Mouse (Mus musculus) 416B (cell line): ENCODE measurements at regions not wholly inside any gene's neighbourhood (a gene's known extent, or its start where the extent isn't known, plus 50 kb on each side); places are given as distances from the start of the nearest gene placed in this dataset.
A peak's percentile ranks its signal among the peaks of the same experiment; 100 is the strongest.

Source experiments
- DNase-seq: peaks from one replicate; pipeline ENCODE4 v3.0.0; 2011; ENCODE audit warnings: low read depth

DNA sequence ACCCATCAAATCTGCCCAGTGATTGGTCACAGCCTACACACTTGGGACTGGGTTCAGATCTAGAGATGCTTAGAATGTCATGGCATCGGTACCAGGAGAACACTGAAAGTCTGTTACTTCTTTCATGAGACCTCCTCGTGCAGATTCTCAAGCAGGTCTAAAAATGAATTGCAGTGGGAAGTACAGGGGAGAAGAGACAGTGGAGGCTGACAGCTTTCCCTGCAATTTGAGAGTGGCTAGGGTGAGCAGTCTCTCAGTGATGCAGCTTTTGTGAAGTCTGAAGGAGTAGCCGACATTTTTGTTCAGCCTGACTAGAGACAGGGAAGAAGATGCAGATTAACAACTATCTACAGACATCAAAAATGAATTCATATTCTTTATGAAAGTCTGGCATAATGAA, 112.5 kb downstream of the Fam198b start:
- no peak for DNase-seq

DNA sequence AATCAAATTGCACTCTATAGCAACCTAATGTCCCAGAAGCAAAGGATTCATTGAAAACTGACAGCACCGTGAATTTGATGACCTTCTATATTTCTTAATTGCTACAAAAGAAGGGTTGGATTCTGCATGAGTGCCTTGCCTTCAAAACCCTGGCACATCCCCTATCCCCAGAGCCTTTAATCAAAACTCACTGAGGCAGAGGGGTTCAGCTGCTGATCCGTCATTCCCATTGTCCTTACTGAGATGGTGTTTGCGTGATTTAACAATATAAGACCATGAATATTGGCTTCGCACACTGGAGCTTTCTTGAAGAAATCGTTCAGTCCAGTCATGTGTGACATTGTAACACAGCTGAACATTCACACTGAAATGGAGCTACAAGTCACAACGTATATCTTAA, 118.0 kb downstream of the Fam198b start:
- DNase-seq: no peak

DNA sequence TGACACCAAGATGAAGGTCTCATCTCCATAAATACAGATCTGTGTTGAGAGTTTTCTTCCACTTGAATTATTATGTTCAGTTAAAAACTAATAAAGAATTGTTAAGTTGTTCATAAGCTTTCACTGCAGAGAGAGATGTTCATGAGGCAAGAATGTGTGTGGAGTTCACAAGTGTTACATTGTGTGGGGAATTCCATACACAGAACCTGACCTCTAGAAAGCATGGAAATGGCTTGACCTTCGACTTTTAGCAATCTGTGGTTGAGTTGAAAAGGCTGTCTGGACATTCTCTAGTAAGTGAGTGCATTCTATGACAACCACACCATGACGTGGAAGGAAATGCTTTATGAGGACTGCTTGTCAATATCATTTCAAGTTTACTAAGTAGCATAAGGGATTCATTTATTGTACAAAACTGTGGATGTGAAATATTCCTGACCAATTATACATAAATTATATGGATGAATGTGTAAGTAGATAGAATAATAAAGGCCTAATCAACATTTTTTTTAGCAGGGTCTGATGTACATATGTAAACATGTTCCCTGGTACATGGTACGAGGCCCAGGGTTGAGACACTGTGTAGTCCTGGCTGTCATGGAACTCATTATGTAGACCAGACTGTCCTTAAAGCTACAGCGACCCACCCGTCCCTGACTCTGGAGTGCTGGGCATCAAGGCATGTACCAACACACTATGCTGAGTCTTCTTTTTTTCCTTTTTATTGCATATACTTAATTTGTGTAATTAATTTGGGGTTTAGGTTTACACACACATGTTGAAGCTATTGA, 119.2 kb downstream of the Fam198b start:
- DNase-seq: no peak

DNA sequence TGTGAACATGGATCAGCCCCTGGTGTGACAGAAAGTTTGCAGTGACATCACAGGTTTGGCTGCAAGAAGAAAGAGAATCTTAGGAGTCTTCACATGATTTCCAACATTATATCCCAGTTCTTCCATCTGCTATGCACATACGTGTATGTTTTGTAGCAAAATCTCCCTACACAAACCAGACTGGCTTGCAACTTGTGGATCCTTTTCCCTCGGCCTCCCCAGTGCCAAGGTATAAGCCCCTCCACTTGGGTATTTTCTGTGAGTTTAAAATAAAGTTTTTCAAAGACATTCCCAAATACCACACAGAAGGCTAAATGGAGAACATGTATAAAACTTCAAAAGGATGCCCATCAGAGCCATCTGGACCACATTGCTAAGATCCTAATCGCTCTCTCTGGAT, 120.2 kb downstream of the Fam198b start:
- DNase-seq: no peak

DNA sequence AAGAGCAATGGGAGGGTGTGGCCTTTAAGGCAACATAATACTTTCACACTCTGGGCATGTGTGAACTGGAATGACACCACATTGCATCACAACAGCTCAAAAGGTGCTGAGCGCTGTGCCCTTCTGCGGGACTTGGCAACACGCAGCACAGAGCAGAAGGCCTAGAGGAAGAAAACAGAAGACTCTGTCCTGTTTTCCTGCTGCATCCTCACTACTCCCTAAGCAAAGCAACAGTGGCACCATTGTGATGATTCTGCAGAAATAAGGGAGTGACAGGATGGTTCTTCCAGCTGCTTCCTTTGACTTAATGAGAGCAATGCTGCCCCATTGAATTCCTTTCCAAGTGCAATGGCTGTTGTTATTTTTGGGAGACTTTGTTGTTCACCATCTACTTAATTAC, 120.6 kb downstream of the Fam198b start:
- DNase-seq: no peak

DNA sequence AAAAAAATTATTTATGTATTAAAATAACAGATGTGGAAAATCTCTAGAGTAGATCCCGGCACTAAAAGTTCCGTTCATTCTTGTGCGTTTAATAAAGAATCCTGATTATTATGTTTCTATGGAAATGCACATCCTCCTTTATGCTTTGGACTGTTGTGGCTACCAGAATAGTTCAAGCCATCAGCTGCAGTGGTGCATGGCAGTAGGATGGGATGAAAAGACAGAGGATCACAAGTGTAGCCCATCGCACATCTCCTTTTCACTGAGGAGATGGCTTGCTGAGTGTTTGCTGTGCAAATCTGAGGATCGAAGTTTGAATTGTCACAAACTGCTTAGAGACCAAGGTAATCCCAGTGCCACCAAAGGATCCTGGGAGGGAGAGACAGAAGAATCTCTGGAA, 121.0 kb downstream of the Fam198b start:
- DNase-seq: no peak

DNA sequence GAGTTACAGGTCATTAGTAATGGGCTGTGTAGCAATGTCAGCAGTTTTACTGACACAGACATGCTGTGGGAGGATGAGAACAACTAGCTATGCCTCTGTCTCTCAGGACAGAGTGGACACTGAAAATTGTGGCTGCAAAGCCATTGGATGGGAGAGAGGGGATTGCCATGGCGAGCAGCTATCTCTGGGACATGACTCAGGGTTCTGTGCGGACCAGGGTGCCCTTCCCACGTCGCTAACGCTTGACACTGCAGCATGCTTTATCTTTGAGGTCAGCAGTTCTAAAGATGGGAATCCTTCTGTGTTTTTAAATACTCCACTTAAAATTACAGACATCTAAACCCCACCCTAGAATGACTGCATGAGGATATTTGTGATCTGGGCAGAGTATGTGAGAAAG, 121.9 kb downstream of the Fam198b start:
- DNase-seq: no peak

DNA sequence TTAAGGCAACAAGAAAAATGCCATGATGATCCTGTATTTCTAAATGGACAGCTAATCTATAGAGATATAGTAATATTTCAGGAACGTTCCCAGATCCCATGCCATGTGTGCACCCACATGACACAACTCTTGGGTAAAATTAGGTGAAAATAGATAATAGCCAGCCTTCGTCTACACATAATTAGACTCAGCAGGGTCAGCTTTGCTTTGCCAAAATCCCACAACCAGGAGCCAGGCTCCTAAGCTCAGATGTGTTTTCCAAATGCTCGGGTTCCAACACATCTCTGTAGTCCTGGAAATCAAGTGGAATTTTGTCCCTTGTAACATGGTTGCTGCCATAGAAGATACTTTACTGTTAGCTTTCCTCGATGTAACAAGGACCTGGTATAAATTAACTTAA, 122.7 kb downstream of the Fam198b start:
- DNase-seq: no peak

DNA sequence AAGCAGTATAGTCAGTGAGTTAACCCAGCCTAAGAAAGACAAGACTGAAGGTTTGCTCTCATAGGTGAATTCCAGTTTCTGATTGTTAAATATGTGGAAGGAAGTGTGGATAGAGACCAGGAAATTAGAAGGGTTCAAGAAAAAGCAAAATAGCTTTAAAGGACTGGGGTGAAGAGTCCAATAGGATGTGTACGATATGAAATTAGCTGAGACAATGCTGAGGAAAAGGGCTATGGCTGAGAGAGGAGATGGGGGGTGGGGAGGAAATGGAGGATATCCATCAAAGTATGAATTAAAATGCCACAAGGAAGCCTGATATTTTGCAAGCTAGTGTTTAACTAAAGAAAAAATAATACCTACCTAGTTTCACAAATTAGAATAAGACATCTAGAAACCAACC, 124.9 kb downstream of the Fam198b start:
- DNase-seq: no peak

DNA sequence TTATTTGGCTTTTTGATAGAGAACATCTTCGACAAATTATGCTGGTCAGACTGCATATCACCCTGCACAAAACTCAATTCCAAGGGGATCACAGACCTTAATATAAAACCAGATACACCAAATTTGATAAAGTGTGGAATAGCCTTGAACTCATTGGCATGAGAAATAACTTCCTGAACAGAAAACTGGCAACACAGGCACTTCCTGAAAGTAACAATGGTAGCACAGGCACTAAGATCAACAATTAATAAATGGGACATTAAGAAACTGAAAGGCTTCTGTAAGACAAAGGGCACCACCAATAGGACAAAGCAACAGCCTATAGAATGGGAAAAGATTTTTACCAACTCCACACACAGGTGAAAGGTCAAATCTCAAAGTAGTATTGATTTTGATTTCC, 141.5 kb downstream of the Fam198b start:
- peak; percentile 27 for DNase-seq

DNA sequence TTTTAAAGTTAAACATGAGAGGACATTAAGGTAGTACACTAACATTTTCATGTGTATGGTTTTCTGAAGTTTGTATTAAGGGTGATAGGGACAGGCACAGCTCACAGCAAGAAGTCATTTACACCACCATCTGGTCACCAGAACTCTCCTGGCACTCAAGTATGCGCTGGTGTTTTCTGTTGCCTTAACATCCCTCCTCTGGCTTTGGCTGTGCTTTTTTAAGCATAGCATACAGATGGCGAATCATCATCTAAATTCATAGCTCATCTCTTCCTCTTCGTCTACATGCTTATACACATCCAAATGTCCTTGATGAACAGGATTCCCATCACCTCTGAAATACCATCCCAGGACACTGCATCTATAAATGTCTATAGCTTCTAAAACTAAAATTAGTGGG, 148.7 kb downstream of the Fam198b start:
- no peak for DNase-seq

DNA sequence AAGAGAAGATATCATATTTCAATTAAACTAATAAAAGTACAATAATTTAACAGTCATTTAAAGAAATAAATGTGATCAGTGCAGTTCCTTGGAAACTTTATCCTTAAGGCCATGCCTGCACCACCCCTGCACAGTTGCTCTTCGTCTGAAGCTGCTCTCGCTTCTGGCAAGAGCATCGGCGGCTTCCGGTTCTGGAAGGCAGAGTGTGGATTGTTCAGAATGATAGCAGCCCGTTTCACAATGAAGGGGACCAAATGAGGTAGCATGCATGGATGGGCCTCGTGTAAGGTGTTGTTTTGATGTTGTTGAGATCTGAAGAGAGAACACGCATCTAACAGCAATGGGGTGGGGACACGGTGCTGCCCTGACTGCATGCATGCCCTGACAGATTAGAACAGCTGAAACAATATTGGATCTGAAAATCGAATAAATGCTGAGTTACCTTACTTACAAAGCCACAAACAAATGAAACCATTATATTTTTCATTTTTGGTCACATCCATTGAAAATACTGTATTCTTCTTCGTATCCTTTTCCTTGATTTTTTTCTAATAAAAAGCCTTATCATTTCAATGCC, 154.3 kb downstream of the Fam198b start:
- DNase-seq: no peak

DNA sequence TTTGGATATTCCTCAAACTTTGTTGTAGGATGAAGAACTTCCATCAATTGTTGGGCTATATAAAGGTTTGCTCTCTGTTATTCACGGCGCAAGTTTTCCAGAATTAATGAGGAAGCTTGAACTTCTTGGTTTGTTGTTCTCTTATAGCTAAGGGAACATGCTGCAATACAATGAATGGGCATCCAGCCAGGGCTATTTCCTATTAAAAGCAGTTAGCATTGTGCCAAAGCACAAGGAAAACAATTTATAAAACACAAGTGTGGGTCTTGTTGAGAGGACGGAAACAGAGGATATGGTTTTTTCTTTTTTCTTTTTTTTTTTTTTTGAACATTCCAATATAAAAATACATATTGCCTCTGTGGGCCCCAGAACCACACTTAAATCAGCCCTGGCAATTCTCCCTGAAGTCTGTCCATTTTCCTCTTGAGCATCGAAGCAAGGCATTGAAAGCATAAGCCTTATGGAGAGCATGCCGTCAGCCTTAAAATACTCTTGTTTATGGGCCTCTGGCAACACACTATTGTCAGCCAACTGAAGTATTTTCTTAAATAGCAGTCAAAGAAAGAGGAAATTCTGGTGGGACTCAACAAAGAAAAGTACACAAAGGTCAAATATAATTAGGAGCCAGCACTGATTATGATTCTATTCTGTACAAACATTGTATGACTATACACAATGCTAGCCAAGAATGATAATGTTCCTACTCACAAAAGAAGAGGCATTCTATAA, 158.6 kb downstream of the Fam198b start:
- peak; percentile 29 for DNase-seq

DNA sequence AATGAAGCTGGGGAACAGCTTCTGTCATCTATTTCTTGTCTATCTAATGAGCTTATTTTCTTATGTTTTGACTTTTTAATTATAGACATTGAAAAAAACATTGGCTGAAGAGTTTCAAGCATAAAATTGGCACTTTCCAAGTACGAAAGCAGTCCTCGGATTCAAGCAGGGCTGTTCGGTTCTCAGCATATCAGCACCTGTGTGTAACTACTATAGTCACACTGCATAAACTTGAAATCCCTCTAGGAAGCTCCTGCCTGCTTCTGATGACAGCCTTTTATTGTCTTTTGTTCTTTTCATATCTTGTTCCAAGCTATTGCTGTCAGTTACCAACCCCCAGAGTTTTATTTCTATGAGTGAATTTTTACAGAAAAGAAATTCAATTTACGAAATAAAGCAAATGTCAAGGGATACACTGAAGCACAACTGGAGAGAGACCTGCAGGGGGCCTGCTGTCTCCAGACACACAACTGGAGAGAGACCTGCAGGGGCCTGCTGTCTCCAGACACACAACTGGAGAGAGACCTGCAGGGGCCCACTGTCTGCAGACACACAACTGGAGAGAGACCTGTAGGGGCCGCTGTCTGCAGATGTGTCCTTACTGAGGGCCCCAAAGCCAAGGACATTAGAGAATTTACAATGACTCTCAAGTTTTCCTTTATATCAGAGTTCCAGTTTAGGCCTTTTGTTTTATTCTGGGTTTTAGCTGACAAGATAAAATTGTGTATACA, 165.3 kb downstream of the Fam198b start:
- no peak for DNase-seq

DNA sequence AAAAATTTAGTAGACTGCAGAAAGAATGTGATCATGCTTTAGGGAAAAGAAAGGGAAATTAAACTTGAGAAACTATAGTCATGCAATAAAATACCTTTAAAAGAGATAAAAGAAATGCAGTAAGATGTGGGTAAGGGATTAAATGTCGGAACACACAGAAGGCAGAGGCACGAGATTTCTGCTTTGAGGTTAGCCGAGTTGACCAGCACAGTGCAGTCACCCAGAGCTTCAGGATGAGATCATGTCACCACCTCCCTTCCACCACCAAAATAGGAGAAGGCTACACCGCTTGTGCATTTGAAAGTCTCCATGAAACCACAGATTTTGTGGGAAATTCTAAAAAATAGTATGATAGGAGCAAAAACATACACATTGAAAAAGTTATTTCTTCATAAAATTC, 166.6 kb downstream of the Fam198b start:
- DNase-seq: peak; percentile 74

DNA sequence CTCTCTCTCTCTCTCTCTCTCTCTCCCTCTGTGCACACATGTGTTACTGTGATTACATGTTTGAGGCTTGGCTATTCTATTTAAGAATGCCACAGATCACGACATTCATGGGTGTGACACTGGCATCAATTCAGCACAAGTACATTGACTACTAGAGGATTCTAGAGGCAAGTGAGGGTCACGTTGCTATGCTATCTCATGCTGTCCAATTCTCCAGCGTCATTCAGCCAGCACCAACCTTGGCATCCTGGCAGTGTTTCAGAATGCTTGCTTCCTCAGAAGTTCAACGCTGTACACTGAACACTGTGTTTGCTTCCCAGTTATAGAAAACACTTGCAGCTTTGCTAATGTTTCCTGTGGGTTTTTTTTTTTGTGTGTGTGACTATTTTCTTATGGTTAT, 167.6 kb downstream of the Fam198b start:
- DNase-seq: peak; percentile 62

DNA sequence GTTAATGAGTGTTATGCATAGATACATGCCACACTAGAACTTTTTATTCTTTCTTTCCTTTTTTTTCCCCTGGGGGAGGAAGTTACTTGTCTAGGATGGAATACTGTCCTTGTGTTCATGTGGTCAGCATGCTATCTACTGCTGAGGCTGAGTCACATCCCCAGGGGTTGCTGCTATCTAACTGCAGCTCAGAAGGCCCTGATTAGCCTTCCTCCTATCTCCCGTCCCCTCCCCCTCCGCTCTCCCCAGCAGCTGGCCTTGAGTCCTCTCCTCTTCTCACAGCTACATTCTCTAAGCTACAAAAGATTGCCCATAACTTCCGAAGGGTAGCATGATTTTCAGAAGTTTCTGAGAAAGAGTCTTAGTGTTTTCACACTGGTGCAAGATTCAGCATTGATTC, 168.5 kb downstream of the Fam198b start:
- DNase-seq: peak; percentile 92

DNA sequence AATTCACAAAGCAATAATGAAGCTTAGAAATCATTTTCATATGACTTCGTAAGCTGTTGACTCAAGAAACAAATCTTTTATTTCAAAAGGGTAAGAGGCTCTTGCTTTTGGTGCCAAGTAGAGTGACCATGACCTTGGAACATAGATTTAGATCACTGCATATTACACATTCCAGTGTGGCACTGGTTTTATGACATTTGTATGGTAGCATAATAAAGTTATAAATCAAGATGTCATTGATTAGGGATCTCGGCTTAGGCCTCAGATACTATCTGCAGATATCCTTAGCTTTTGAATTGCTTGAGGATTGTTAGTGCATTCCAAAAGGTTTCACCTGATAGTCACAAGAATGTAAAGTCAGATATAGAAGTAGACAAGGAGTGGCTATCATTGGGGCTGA, 169.1 kb downstream of the Fam198b start:
- no peak for DNase-seq

DNA sequence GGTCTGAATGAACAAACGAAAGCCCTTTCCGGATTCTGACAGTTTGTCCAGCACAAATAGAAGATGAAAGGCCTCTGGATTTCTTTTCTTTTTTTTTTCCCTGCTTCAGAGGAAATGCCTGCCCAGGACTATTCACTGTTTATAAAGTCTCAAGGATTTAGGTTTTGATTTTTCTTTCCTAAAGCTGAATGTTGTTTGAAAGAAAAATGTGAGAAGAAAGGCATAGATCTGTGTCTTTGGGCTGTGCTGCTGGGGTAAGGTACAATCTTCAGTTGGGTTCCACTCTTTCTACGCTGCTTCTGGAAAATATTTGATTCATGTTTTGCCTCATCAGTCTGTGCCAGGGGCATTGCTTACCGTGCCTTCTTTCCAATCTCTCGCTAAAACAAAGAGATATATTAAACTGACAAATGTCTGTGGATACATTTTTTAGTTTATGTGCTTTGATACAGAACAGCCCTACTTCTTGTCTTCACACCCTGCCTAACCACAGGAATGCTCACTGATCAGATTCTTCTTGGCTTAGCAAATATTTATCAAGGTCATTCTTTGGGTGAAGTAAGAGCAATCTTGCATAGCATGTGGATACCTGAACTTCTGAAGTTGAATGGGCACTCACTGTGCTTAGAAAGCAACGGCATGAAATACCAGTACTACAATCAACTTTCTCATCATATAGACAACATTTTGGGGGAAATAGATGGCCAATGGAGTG, 172.5 kb downstream of the Fam198b start:
- DNase-seq: no peak

DNA sequence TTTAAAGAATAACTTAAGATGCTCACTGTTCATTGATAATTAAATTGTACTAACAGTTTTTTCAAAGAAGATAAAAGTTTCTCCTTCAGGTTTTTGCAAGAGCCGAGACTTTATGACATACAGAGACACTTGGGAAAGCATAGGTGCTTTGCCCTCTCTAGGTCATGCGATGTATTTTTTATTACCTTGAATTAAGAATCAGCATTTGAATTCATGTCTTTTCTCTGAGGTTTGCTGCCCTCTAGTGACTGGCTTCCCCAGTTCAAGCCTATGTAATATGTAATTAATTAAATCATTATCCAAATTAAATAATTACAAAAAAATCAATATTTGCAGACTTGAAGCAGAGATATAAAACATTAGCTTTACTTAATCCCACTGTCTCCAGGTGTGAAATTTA, 174.4 kb downstream of the Fam198b start:
- peak; percentile 88 for DNase-seq

DNA sequence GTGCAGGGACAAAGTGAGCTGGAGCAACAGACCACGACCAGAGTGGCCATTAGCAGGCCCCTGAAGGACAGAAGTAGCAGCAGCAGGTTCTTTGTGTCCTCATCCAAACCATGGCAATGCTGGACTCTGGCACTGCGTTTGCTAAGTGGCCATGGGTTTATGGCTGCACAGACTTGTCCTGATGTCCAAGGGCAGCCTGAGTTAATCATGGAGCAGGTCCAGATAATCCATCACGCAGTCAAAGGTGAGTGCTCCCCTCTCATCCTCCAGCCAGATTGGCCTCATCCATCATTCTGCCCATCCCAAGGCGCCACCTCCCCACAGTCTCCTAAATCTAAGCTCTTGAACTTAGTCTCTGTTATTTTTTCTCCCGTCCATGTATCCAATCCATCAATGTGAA, 186.4 kb downstream of the Fam198b start:
- DNase-seq: no peak

DNA sequence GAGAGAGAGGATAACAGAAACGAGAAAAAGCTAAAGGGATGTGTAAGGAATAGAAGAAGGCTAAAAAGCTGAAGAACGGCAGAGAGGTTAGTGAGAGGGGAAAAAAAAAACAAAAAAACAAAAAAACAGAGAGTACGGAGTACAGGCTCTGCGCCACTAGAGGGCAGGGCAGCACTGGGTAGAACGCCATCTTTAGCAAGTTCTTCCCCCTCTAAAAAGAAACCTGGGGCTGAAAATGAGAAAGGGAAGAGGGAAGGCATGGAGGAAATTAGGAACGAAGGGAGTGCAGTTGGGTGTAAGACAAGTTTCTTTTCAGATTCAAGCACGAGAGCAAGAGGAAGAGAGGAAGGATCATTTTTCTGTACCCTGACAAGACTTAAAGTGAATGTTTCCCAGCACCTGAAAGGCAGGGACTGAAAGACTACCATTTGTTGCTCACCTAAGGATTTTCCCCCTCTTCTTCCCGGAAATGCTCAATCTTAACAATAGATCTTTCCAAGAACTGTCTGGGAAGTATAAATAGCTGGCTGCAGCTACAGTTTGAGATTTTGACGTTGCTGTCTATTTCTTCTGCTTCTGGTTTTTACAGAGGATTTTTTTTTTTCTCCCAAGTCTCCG, 195.6 kb downstream of the Fam198b start:
- peak; percentile 81 for DNase-seq
